Mouse (Mus musculus): ENCODE results near the gene Gm10720. TPM values are rescaled to one million over a fixed set of nuclear protein-coding genes. Genes with fewer than 3 reads are reported as not detected.
A peak's percentile ranks its signal among the peaks of the same experiment; 100 is the strongest.
"Not testable (repeated sequence)": the region's sequence is repeated elsewhere in the genome, so short reads cannot be mapped to it uniquely, and the experiment has no call there.

Gene Gm10720
- polyA plus RNA-seq, 1 experiment from 2014 or later = not detected

- H3K4me3 ChIP-seq (ENCODE audit: low read depth, low read length); H3K9me3 ChIP-seq (replicated peaks; ENCODE audit: control insufficient read depth, low read length); H3K27ac ChIP-seq (replicated peaks; ENCODE audit: low read depth, low read length); ATAC-seq (replicated peaks; ENCODE audit: insufficient number of reproducible peaks, low FRiP score, low TSS enrichment, low read depth); H3K9ac ChIP-seq (replicated peaks; ENCODE audit: low read length); H3K4me1 ChIP-seq (ENCODE audit: control insufficient read depth, insufficient read depth, low read length); H3K36me3 ChIP-seq (replicated peaks; ENCODE audit: control insufficient read depth, insufficient read depth, low read depth, low read length); H3K27me3 ChIP-seq (ENCODE audit: control insufficient read depth, insufficient read depth, low read length); H3K4me2 ChIP-seq (ENCODE audit: low read depth, low read length): not testable (repeated sequence)
- DNase-seq (ENCODE audit: low spot score) = peak; percentile 1
- WGBS = 67% methylated on average over 9 of the region's 13 CpGs
Measured at GRCm38 (mm10) chr9:3022316-3023008, 7.0 kb downstream of the Gm10720 start.

DNA sequence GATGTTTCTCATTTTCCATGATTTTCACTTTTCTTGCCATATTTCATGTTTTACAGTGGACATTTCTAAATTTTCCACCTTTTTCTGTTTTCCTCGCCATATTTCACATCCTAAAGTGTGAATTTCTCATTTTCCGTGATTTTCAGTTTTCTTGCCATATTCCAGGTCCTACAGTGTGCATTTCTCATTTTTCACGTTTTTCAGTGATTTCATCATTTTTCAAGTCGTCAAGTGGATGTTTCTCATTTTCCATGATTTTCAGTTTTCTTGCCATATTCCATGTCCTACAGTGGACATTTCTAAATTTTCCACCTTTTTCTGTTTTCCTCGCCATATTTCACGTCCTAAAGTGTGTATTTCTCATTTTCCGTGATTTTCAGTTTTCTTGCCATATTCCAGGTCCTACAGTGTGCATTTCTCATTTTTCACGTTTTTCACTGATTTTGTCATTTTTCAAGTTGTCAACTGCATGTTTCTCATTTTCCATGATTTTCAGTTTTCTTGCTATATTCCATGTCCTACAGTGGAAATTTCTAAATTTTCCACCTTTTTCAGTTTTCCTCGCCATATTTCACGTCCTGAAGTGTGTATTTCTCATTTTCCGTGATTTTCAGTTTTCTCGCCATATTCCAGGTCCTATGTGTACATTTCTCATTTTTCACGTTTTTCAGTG lies 8.0 kb downstream of the Gm10720 start, which contains the start of gene Gm10718:
Gene Gm10718 (plus strand): TSS at position 236 of the 673 bp plus-strand sequence.
- H3K27ac ChIP-seq (replicated peaks; ENCODE audit: low read depth, low read length); H3K4me1 ChIP-seq (ENCODE audit: control insufficient read depth, insufficient read depth, low read length); H3K9ac ChIP-seq (replicated peaks; ENCODE audit: low read length); H3K27me3 ChIP-seq (ENCODE audit: control insufficient read depth, insufficient read depth, low read length); H3K9me3 ChIP-seq (replicated peaks; ENCODE audit: control insufficient read depth, low read length); H3K4me3 ChIP-seq (ENCODE audit: low read depth, low read length); H3K36me3 ChIP-seq (replicated peaks; ENCODE audit: control insufficient read depth, insufficient read depth, low read depth, low read length); H3K4me2 ChIP-seq (ENCODE audit: low read depth, low read length); ATAC-seq (replicated peaks; ENCODE audit: insufficient number of reproducible peaks, low FRiP score, low TSS enrichment, low read depth); DNase-seq (ENCODE audit: low spot score): not testable (repeated sequence)
- 69% methylated on average over 9 of the region's 13 CpGs for WGBS

GRCm38 (mm10) chr9:3023985-3024648 lies 8.7 kb downstream of the Gm10720 start:
- not testable (repeated sequence) for H3K4me3 ChIP-seq (ENCODE audit: low read depth, low read length); H3K36me3 ChIP-seq (replicated peaks; ENCODE audit: control insufficient read depth, insufficient read depth, low read depth, low read length); H3K4me1 ChIP-seq (ENCODE audit: control insufficient read depth, insufficient read depth, low read length); H3K9me3 ChIP-seq (replicated peaks; ENCODE audit: control insufficient read depth, low read length); H3K9ac ChIP-seq (replicated peaks; ENCODE audit: low read length); H3K4me2 ChIP-seq (ENCODE audit: low read depth, low read length); H3K27ac ChIP-seq (replicated peaks; ENCODE audit: low read depth, low read length); ATAC-seq (replicated peaks; ENCODE audit: insufficient number of reproducible peaks, low FRiP score, low TSS enrichment, low read depth); H3K27me3 ChIP-seq (ENCODE audit: control insufficient read depth, insufficient read depth, low read length); DNase-seq (ENCODE audit: low spot score)
- WGBS = 62% methylated on average over 14 of the region's 16 CpGs

- not testable (repeated sequence) for H3K4me2 ChIP-seq (ENCODE audit: low read depth, low read length); H3K4me1 ChIP-seq (ENCODE audit: control insufficient read depth, insufficient read depth, low read length); ATAC-seq (replicated peaks; ENCODE audit: insufficient number of reproducible peaks, low FRiP score, low TSS enrichment, low read depth); H3K27ac ChIP-seq (replicated peaks; ENCODE audit: low read depth, low read length); DNase-seq (ENCODE audit: low spot score); H3K27me3 ChIP-seq (ENCODE audit: control insufficient read depth, insufficient read depth, low read length); H3K36me3 ChIP-seq (replicated peaks; ENCODE audit: control insufficient read depth, insufficient read depth, low read depth, low read length); H3K9ac ChIP-seq (replicated peaks; ENCODE audit: low read length); H3K9me3 ChIP-seq (replicated peaks; ENCODE audit: control insufficient read depth, low read length); H3K4me3 ChIP-seq (ENCODE audit: low read depth, low read length)
- WGBS = 72% methylated on average over 12 of the region's 12 CpGs
Measured at GRCm38 (mm10) chr9:3024912-3025467, 9.5 kb downstream of the Gm10720 start, which contains the start of gene Gm10717. Gm10717 (plus strand) TSS chr9:3025417.

GRCm38 (mm10) chr9:3025653-3026052 lies 10.2 kb downstream of the Gm10720 start:
- 65% methylated on average over 4 of the region's 6 CpGs for WGBS
- DNase-seq (ENCODE audit: low spot score) = not testable (repeated sequence)

GRCm38 (mm10) chr9:3026136-3026535 lies 10.7 kb downstream of the Gm10720 start:
- H3K4me3 ChIP-seq (ENCODE audit: low read depth, low read length); H3K36me3 ChIP-seq (replicated peaks; ENCODE audit: control insufficient read depth, insufficient read depth, low read depth, low read length); H3K27me3 ChIP-seq (ENCODE audit: control insufficient read depth, insufficient read depth, low read length); H3K9me3 ChIP-seq (replicated peaks; ENCODE audit: control insufficient read depth, low read length); ATAC-seq (replicated peaks; ENCODE audit: insufficient number of reproducible peaks, low FRiP score, low TSS enrichment, low read depth); H3K9ac ChIP-seq (replicated peaks; ENCODE audit: low read length); H3K4me2 ChIP-seq (ENCODE audit: low read depth, low read length); DNase-seq (ENCODE audit: low spot score); H3K4me1 ChIP-seq (ENCODE audit: control insufficient read depth, insufficient read depth, low read length); H3K27ac ChIP-seq (replicated peaks; ENCODE audit: low read depth, low read length): not testable (repeated sequence)
- 72% methylated on average over 5 of the region's 5 CpGs for WGBS

More at GRCm38 (mm10) chr9:3025653-3026052, 10.2 kb downstream of the Gm10720 start:
- H3K9me3 ChIP-seq (replicated peaks; ENCODE audit: control insufficient read depth, low read length); H3K4me2 ChIP-seq (ENCODE audit: low read depth, low read length); H3K4me1 ChIP-seq (ENCODE audit: control insufficient read depth, insufficient read depth, low read length); H3K27ac ChIP-seq (replicated peaks; ENCODE audit: low read depth, low read length); H3K27me3 ChIP-seq (ENCODE audit: control insufficient read depth, insufficient read depth, low read length); H3K36me3 ChIP-seq (replicated peaks; ENCODE audit: control insufficient read depth, insufficient read depth, low read depth, low read length); ATAC-seq (replicated peaks; ENCODE audit: insufficient number of reproducible peaks, low FRiP score, low TSS enrichment, low read depth); H3K9ac ChIP-seq (replicated peaks; ENCODE audit: low read length); H3K4me3 ChIP-seq (ENCODE audit: low read depth, low read length): not testable (repeated sequence)

DNA sequence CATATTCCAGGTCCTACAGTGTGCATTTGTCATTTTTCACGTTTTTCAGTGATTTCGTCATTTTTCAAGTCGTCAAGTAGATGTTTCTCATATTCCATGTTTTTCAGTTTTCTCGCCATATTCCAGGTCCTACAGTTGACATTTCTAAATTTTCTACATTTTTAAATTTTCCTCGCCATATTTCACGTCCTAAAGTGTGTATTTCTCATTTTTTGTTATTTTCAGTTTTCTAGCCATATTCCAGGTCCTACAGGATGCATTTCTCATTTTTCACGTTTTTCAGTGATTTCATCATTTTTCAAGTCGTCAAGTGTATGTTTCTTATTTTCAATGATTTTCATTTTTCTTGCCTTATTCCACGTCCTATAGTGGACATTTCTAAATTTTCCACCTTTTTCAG lies 11.3 kb downstream of the Gm10720 start:
- not testable (repeated sequence) for H3K4me3 ChIP-seq (ENCODE audit: low read depth, low read length); H3K27me3 ChIP-seq (ENCODE audit: control insufficient read depth, insufficient read depth, low read length); H3K9me3 ChIP-seq (replicated peaks; ENCODE audit: control insufficient read depth, low read length); H3K9ac ChIP-seq (replicated peaks; ENCODE audit: low read length); H3K36me3 ChIP-seq (replicated peaks; ENCODE audit: control insufficient read depth, insufficient read depth, low read depth, low read length); H3K4me2 ChIP-seq (ENCODE audit: low read depth, low read length); H3K27ac ChIP-seq (replicated peaks; ENCODE audit: low read depth, low read length); ATAC-seq (replicated peaks; ENCODE audit: insufficient number of reproducible peaks, low FRiP score, low TSS enrichment, low read depth); H3K4me1 ChIP-seq (ENCODE audit: control insufficient read depth, insufficient read depth, low read length); DNase-seq (ENCODE audit: low spot score)
- 68% methylated on average over 9 of the region's 9 CpGs for WGBS

Data from embryonic facial prominence, embryonic 11.5 days (tissue).